Mouse (Mus musculus): ENCODE data around the gene Gm10322. TPM values are rescaled to one million over a fixed set of nuclear protein-coding genes. Genes with fewer than 3 reads are reported as not detected.

The Gm10322 gene
- polyA plus RNA-seq (2015; fragmentation: Illumina TruSeq; extraction: RNeasy Lipid Tissue Mini Kit (QIAGEN cat#74804); ENCODE audit: low read depth, low replicate concordance), result not detected

DNA sequence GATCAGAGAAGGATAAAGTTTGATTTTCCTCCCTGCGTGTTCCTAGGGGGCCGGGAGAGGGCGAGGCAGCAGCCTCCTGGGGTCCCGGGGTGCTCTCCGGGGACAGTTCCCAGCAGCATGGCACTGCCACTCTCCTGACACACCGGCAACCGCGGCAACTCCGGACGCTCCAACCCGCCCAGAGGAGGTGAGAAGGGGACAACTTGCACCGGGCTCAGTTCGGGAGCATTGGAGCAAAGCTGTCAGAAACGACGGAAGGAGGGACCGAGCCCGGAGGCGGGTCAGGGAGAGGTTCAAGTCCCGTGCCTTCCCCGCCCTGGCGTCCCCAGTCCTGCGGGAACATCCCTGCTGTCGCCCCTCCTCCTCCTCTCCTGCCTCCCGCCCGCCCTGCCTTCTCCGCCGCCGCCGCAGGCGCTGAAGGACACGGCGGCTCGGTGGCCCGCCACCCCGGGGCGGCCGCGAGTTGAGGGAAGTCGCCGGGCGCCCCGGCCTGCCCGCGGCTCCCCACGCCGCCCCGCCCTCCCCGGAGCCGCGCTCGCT, at the start of gene Gm10322:
Gene Gm10322 (plus strand): TSS at position 83 of the 540 bp plus-strand sequence.

DNA sequence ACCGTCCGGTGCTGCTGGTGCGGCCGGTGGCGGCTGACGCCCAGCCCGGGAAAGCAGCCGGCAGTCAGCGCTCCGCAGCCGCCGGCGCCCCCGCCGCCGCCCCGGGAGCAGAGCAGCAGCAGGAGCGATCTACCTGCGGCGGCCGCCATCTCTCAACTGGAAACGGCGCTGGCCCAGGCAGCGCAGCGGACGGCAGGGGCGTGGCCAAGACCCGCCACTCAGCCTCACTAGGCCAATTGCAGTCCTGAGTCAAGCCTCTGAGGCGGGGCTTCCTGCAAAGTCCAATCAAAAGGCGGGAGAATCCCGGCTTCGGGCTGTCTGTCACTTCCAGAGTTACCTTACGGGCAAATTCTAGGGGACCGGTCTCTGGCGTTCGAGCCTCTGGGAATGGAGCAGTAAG, 659 bp downstream of the Gm10322 start, which contains the start of gene Mcu:
Gene Mcu (minus strand): TSS at position 171 of the 400 bp plus-strand sequence.

Other genes with a start within 250 kb of the Gm10322 start
- 3.7 TPM for gene Gm10273, start 220.4 kb upstream of the Gm10322 start, polyA plus RNA-seq (2015; fragmentation: Illumina TruSeq; extraction: RNeasy Lipid Tissue Mini Kit (QIAGEN cat#74804); ENCODE audit: low read depth, low replicate concordance)
- gene Pla2g12b, start 212.4 kb upstream of the Gm10322 start, polyA plus RNA-seq (2015; fragmentation: Illumina TruSeq; extraction: RNeasy Lipid Tissue Mini Kit (QIAGEN cat#74804); ENCODE audit: low read depth, low replicate concordance), result not detected
- not detected for gene Oit3, start 174.3 kb upstream of the Gm10322 start, polyA plus RNA-seq (2015; fragmentation: Illumina TruSeq; extraction: RNeasy Lipid Tissue Mini Kit (QIAGEN cat#74804); ENCODE audit: low read depth, low replicate concordance)
- gene Mcu, start 629 bp downstream of the Gm10322 start, polyA plus RNA-seq (2015; fragmentation: Illumina TruSeq; extraction: RNeasy Lipid Tissue Mini Kit (QIAGEN cat#74804); ENCODE audit: low read depth, low replicate concordance), result 22.3 TPM
- 81.4 TPM for gene Micu1, start 86.4 kb downstream of the Gm10322 start, polyA plus RNA-seq (2015; fragmentation: Illumina TruSeq; extraction: RNeasy Lipid Tissue Mini Kit (QIAGEN cat#74804); ENCODE audit: low read depth, low replicate concordance)

Measured in brain, adult 10 weeks (tissue).